Mouse (Mus musculus): ENCODE measurements at regions not wholly inside any gene's neighbourhood (a gene's known extent, or its start where the extent isn't known, plus 50 kb on each side); places are given as distances from the start of the nearest gene placed in this dataset.
"Not testable (repeated sequence)": the region's sequence is repeated elsewhere in the genome, so short reads cannot be mapped to it uniquely, and the experiment has no call there.

DNA sequence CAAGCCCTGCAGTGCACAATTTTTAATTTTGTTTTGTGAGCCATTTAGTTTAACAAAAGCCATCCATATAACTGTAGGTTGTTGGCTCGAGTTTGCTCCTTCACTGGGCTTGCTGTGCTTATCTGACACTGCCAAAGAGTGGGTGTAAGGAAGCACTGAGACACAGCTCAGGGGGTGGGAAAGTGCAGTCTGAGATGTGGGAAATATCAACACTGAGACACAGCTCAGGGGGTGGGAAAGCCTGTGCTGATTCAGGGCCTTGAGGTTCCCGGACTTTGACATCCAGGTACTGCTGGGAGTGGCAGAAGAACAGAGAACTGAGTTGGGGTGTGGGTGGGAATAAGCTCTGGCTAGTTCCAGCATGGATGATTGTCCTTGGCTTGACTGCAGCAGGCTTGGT is 324.4 kb upstream of the Slc39a10 start:
- Histone ChIP-seq H3K36me3 (ENCODE audit: control insufficient read depth, insufficient read depth, low read length, poor library complexity, severe bottlenecking) (no peaks in the 10 kb centered on the region), H3K27me3 (ENCODE audit: control insufficient read depth, insufficient read depth, low read length, poor library complexity, severe bottlenecking) (no peaks in the 10 kb centered on the region)
- no peak for DNase-seq (ENCODE audit: low read depth, low spot score)

DNA sequence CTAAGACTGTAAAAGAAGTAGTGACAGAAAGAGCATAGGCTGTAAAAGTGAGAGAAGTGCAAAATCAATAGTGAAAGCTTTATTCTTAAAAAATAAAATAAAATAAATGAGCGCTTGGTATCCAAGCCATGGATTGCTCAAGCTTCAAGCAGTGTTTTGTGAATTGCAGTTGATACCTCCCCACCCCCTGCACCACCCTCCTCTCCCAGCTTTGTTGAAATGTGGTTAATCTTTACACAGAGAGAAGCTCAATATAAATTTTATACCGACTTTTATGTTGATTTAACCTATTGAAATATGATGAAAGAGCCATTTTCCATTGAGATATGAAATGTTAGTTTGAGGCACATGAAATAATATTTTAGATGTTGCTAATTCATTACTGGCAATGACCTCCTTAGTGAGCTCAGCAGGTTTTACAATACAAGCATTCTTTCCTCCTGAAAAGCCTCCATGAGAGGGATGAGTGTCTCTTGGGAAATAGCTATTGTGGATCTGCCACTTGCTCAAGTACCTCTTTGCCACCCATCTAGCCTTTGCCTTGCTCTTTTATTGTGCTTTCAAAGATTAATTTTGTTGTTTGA is 323.9 kb upstream of the Slc39a10 start:
- H3K27me3 ChIP-seq (ENCODE audit: control insufficient read depth, insufficient read depth, low read length, poor library complexity, severe bottlenecking) = no peaks in the 10 kb centered on the region
- H3K36me3 ChIP-seq (ENCODE audit: control insufficient read depth, insufficient read depth, low read length, poor library complexity, severe bottlenecking) = no peaks in the 10 kb centered on the region
- no peak for DNase-seq (ENCODE audit: low read depth, low spot score)

DNA sequence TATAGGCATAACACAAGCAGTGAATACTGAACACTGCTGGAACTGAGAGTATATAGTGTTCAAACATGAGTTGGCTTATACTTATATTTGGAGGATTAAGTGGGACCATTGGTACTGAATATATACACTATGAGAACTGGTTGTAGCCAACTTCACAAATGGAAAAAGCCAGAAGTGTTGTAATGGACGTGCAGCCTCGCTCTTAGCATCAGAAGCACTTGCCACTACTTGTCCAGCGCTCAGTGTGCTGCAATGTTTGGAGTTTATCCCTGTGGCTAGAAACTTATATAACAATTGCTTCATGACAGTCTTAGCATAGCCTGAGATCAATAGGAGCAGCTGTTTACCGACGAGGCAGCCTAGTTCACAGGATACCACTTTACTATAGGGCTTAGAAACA is 320.8 kb upstream of the Slc39a10 start:
- DNase-seq (ENCODE audit: low read depth, low spot score) = no peak
- H3K36me3 ChIP-seq (ENCODE audit: control insufficient read depth, insufficient read depth, low read length, poor library complexity, severe bottlenecking) = no peaks in the 10 kb centered on the region
- H3K27me3 ChIP-seq (ENCODE audit: control insufficient read depth, insufficient read depth, low read length, poor library complexity, severe bottlenecking) = no peaks in the 10 kb centered on the region

DNA sequence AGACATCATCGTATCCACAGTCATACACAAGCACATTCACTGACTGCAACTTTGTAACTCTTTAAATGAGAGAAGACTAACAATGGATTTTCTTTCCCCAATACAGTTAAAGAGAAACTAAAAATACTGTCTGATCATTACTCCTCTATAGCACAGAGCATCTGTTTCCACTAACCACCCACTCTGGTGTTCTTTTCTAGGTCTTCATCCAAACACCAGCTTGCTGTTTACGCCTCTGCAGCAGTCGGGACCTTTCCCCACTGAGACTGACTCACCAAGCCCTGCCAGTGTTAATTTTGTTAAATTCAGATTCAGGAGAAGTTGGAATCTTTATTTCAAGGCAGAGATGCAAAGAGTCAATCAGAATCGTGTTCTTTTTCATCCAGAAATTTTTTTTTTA is 300.3 kb upstream of the Slc39a10 start:
- no peaks in the 10 kb centered on the region for H3K27me3 ChIP-seq (ENCODE audit: control insufficient read depth, insufficient read depth, low read length, poor library complexity, severe bottlenecking)
- DNase-seq (ENCODE audit: low read depth, low spot score) = no peak
- H3K36me3 ChIP-seq (ENCODE audit: control insufficient read depth, insufficient read depth, low read length, poor library complexity, severe bottlenecking) = no peaks in the 10 kb centered on the region

- DNase-seq (ENCODE audit: low read depth, low spot score) = no peak
- Histone ChIP-seq H3K27me3 (ENCODE audit: control insufficient read depth, insufficient read depth, low read length, poor library complexity, severe bottlenecking) (no peaks in the 10 kb centered on the region), H3K36me3 (ENCODE audit: control insufficient read depth, insufficient read depth, low read length, poor library complexity, severe bottlenecking) (no peaks in the 10 kb centered on the region)
These were observed 271.8 kb upstream of the Slc39a10 start for GRCm38 (mm10) chr1:47164417-47164816.

DNA sequence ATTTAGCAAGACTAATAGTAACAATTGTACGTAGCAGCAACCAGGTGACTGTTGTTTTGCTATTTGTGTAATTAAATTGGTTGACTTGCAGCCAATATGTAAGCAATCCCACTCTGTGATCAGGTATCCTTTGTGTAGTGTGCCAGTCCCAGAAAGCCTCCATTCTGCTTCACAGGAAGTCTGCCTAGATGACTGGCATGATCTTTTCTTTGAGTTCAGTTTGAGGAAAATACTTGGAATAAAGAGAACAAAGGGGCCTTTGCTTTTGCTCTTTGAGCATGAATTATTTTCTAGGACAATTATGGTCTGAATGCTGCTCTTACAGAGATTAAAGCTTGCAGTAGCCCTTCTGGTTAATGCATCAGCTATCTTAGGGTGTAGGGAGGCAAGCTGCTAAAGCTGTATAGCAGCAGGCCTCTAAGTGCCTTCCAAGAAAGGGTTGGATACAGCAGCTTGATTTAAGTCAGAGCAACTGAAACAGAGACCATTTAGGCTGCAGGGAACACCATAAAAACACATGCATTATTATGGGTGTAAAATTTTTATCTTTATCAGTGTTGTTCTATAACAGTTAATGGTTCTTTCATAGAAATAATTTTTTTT is 271.3 kb upstream of the Slc39a10 start:
- no peak for DNase-seq (ENCODE audit: low read depth, low spot score)
- Histone ChIP-seq H3K36me3 (ENCODE audit: control insufficient read depth, insufficient read depth, low read length, poor library complexity, severe bottlenecking) (no peaks in the 10 kb centered on the region), H3K27me3 (ENCODE audit: control insufficient read depth, insufficient read depth, low read length, poor library complexity, severe bottlenecking) (no peaks in the 10 kb centered on the region)

DNA sequence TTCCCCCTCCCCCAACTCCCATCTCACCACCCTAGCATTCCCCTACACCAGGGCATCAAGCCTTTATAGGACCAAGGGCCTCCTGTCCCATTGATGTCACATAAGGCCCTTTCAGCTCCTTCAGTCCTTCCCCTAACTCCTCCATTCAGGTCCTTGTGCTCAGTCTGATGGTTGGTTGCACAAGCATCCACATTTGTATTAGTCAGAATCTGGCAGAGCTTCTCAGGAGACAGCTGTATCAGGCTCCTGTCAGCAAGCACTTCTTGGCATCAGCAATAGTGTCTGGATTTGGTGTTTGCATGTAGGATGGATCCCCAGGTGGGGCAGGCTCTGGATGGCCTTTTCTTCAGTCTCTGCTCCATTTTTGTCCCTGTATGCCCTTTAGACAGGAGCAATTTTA is 237.4 kb upstream of the Slc39a10 start:
- not testable (repeated sequence) for H3K27me3 ChIP-seq (ENCODE audit: control insufficient read depth, insufficient read depth, low read length, poor library complexity, severe bottlenecking); DNase-seq (ENCODE audit: low read depth, low spot score); H3K36me3 ChIP-seq (ENCODE audit: control insufficient read depth, insufficient read depth, low read length, poor library complexity, severe bottlenecking)

DNA sequence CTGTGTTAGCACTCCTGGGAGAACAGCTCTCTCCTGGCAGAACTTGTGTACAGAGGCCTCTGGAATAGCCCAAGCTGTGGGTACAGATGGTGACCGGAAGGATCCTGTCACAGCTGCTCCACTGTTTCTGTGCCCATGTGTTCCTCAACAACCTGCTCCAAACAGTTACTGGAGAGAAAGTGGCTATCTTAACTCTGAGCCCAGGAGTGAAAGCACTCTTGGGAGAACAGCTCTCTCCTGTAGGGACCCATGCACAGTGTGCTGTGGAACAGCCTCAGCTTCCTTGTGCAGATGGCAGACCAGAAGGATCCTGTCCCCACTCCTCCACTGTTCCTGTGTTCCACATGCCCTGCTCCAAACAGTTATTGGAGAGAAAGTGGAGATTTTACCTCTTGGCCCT is 227.0 kb upstream of the Slc39a10 start:
- no peaks in the 10 kb centered on the region for H3K36me3 ChIP-seq (ENCODE audit: control insufficient read depth, insufficient read depth, low read length, poor library complexity, severe bottlenecking)
- H3K27me3 ChIP-seq (ENCODE audit: control insufficient read depth, insufficient read depth, low read length, poor library complexity, severe bottlenecking) = no peaks in the 10 kb centered on the region
- DNase-seq (ENCODE audit: low read depth, low spot score) = no peak

DNA sequence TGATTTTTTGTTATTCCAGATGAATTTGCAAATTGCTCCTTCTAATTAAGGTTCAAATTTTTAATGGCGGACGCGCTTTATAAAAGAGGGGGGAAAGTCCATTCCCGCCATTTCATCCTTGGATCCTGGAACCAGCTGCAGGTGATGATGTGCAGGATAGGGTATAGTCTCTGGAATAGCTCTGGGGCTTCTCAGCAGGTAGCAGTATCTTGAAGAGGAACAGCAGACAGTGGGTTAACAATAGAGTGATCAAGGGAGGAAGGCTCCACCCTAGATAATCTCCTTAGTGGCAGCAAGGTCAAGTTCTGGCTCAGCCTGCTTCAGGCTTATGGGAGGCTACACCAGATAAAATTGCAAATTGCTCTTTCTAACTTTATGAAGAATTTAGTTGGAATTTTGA is 224.0 kb upstream of the Slc39a10 start:
- H3K36me3 ChIP-seq (ENCODE audit: control insufficient read depth, insufficient read depth, low read length, poor library complexity, severe bottlenecking); DNase-seq (ENCODE audit: low read depth, low spot score); H3K27me3 ChIP-seq (ENCODE audit: control insufficient read depth, insufficient read depth, low read length, poor library complexity, severe bottlenecking): not testable (repeated sequence)

GRCm38 (mm10) chr1:47112494-47112893 is 219.8 kb upstream of the Slc39a10 start:
- no peak for DNase-seq (ENCODE audit: low read depth, low spot score)
- H3K27me3 ChIP-seq (ENCODE audit: control insufficient read depth, insufficient read depth, low read length, poor library complexity, severe bottlenecking) = no peaks in the 10 kb centered on the region
- no peaks in the 10 kb centered on the region for H3K36me3 ChIP-seq (ENCODE audit: control insufficient read depth, insufficient read depth, low read length, poor library complexity, severe bottlenecking)

DNA sequence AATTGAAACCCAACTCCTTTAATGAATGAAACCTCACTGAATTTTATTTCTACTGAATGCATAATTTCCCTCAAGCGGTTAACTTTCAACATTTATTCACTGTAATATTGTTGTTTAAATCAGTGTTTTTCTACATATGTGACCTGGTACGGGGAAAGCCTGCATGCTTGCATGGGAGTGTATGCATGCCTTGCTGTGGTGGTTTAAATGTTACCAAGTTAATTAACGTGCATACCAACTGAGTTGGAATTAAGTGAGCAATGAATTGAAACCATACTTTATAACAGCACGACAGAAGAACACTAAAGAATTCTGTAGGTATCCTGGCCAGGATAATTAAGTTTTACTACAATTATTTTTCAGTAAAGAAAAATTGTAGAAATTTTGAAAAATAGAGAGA is 211.4 kb upstream of the Slc39a10 start:
- no peak for DNase-seq (ENCODE audit: low read depth, low spot score)
- H3K36me3 ChIP-seq (ENCODE audit: control insufficient read depth, insufficient read depth, low read length, poor library complexity, severe bottlenecking) = no peaks in the 10 kb centered on the region
- H3K27me3 ChIP-seq (ENCODE audit: control insufficient read depth, insufficient read depth, low read length, poor library complexity, severe bottlenecking) = no peaks in the 10 kb centered on the region

DNA sequence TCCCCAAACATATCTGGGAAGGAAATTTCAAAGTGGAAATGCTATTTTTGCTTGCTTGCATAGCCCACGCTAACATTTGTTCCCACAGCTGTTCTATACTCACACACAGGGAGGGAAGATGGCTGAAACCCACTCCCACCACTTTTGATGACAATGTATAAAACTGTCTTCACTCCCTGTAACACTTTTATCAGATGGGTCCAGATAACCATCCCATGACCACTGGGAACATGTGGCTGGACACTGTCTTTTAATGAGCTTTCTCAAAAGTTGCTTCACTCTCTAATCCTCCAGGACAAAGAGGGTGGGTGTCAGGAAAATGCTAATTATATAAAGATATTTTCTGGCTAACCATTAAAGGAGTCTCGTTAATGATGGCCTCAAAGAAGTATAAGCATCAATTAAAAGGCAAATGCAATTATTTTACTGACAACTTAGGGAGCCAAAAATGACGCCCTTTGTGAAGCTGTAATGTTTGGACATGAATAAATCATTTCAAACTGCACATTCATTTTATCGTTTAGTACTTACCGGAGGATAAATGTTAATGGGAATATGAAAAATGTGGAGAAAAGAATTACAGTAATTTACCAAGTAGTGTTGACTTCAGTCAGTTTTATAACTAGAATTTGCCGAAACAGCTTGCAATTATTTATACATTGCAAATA is 210.8 kb upstream of the Slc39a10 start:
- DNase-seq (ENCODE audit: low read depth, low spot score) = no peak
- Histone ChIP-seq H3K36me3 (ENCODE audit: control insufficient read depth, insufficient read depth, low read length, poor library complexity, severe bottlenecking) (no peaks in the 10 kb centered on the region), H3K27me3 (ENCODE audit: control insufficient read depth, insufficient read depth, low read length, poor library complexity, severe bottlenecking) (no peaks in the 10 kb centered on the region)

DNA sequence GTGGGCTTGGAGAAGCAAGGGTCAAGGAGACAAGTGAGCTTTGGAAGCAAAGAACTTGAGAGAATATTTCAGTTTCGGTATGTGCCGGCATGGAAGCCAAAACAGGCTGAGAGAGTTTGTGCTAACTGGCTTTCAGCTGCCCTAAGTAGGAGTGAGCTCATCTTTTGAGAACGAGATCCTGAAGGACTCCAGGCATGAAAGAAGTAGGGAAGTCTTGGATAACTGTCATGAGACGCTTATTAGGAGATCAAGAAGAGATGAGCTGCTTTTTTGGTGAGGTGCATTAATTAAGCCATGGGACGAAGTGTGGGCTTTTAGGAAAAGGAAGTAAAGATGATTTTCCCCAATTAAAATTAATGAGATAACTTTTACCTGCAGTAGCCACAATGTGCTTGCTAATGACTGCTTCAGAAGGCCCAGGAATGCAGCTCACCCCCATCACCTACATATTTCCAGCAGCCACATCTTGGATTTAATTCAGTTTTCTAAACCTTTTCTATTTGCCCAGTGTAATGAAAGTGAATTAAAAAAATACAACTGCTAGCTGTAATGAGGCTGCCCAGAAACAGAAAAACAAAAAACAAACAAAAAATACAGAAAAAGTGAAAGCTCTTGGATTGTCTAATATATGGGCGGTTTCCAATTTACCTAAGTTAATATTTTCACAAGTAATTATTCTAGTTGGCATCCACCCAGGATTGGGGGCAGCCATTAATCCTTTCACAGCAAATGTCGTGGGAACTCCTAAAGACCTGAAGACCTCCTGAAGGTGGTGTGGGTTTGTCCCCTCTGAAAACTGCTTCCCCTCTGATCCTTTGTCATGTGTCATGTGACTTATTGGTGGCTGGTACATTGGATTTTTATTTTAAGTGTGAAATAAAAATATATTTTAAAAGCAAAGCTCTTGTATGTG is 204.7 kb upstream of the Slc39a10 start:
- Histone ChIP-seq H3K36me3 (ENCODE audit: control insufficient read depth, insufficient read depth, low read length, poor library complexity, severe bottlenecking) (no peaks in the 10 kb centered on the region), H3K27me3 (ENCODE audit: control insufficient read depth, insufficient read depth, low read length, poor library complexity, severe bottlenecking) (no peaks in the 10 kb centered on the region)
- DNase-seq (ENCODE audit: low read depth, low spot score) = no peak

- H3K36me3 ChIP-seq (ENCODE audit: control insufficient read depth, insufficient read depth, low read length, poor library complexity, severe bottlenecking) = no peaks in the 10 kb centered on the region
- no peak for DNase-seq (ENCODE audit: low read depth, low spot score)
- H3K27me3 ChIP-seq (ENCODE audit: control insufficient read depth, insufficient read depth, low read length, poor library complexity, severe bottlenecking) = no peaks in the 10 kb centered on the region
These were observed 201.8 kb upstream of the Slc39a10 start for GRCm38 (mm10) chr1:47094498-47094897.
